Mouse (Mus musculus) neural tube, embryonic 11.5 days (tissue): Measurements from ENCODE around the gene Abhd10. TPM values are rescaled to one million over a fixed set of nuclear protein-coding genes. Genes with fewer than 3 reads are reported as not detected.

Experiments used
- ATAC-seq: fragments of 200-750 bp; cut with Nextera tagmentation; 2 replicates; pipeline ENCODE4 v1.8.0; 2017; ENCODE audit warnings: moderate number of reproducible peaks, mild to moderate bottlenecking, moderate TSS enrichment, moderate library complexity; ENCODE audit not compliant: insufficient read depth, low FRiP score, low TSS enrichment
- DNase-seq: peaks from one replicate; pipeline ENCODE4 v3.0.0-alpha.2; 2015; ENCODE audit warnings: low spot score
- H3K27ac ChIP-seq: fragments of 300-500 bp; sonication (generic); 2 replicates; pipeline ENCODE4 v1.5.1; 2014; ENCODE audit warnings: low read depth, mild to moderate bottlenecking, low read length
- H3K27me3 ChIP-seq: fragments of 300-500 bp; sonication (generic); 2 replicates; pipeline ENCODE4 v1.6.1; 2014; ENCODE audit warnings: mild to moderate bottlenecking, low read length, mixed read lengths; ENCODE audit not compliant: control insufficient read depth, insufficient read depth
- H3K36me3 ChIP-seq: fragments of 300-500 bp; sonication (generic); 2 replicates; pipeline ENCODE4 v1.6.1; 2014; ENCODE audit warnings: mild to moderate bottlenecking, low read length, moderate library complexity, mixed read lengths; ENCODE audit not compliant: control insufficient read depth, insufficient read depth
- H3K4me1 ChIP-seq: fragments of 300-500 bp; sonication (generic); 2 replicates; pipeline ENCODE4 v1.6.1; 2014; ENCODE audit warnings: low read length, mixed read lengths; ENCODE audit not compliant: control insufficient read depth, insufficient read depth
- H3K4me2 ChIP-seq: fragments of 300-500 bp; sonication (generic); 2 replicates; pipeline ENCODE4 v1.6.1; 2014; ENCODE audit warnings: low read depth, mild to moderate bottlenecking, moderate library complexity
- H3K4me3 ChIP-seq: fragments of 300-500 bp; sonication (generic); 2 replicates; pipeline ENCODE4 v1.5.1; 2014; ENCODE audit warnings: low read depth, low read length
- H3K9ac ChIP-seq: fragments of 300-500 bp; sonication (generic); 2 replicates; pipeline ENCODE4 v1.6.1; 2014; ENCODE audit warnings: mild to moderate bottlenecking, low read length
- H3K9me3 ChIP-seq: fragments of 300-500 bp; sonication (generic); 2 replicates; pipeline ENCODE4 v1.6.1; 2016; ENCODE audit warnings: low read length; ENCODE audit not compliant: control insufficient read depth
- WGBS: fragments of 180-500 bp; shearing (Covaris S2); extraction: QIAGEN DNeasy Blood & Tissue Kit; methylation state at CpG from one replicate; pipeline ENCODE4 v1.1.7; 2014; 5-methylcytosine and 5-hydroxymethylcytosine counted together
- polyA plus RNA-seq: library from polyadenylated mRNA; unstranded; fragments of >200 nt; fragmentation: Nextera tagmentation; extraction: Ambion mirVana; gene quantifications from 2 replicates; pipeline ENCODE4 v1.2.1, GENCODE M21; 2014

The Abhd10 gene
- polyA plus RNA-seq, 1 experiment from 2014 or later: 43.2 TPM

DNA sequence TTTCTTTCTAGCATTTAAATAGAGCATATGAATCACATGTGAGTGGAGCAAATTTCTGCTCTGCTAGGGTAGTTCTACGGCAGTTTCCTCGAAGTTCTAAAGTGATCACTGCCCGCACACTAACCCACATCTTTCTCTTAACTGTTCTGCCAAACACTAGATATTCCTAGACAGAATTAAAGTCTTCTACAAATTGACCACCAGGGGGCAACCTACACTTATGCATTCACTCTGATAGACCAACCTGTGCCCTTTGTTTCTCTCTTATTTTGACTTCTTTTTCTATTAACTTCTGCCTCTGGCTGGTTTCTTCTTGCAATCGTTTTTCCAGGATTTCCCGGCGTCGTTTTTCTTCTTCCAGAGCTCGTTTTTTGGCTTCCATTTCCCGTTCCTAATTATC is 14.1 kb upstream of the Abhd10 start:
- H3K4me2 ChIP-seq: no peak overlapping the region
- H3K9me3 ChIP-seq: no peaks in the 10 kb centered on the region
- no peak overlapping the region for H3K9ac ChIP-seq
- no peak overlapping the region for H3K4me3 ChIP-seq
- 48% methylated on average over 9 of the region's 9 CpGs for WGBS
- no peak overlapping the region for H3K27ac ChIP-seq
- peak; percentile 71; the same call in 1 of the 2 replicates for ATAC-seq
- peak; percentile 35 for DNase-seq
- H3K4me1 ChIP-seq: no peaks in the 10 kb centered on the region
- H3K27me3 ChIP-seq: no peaks in the 10 kb centered on the region
- H3K36me3 ChIP-seq: peaks cover under 1% of the 10 kb centered on the region; the same call in 1 of the 2 replicates

DNA sequence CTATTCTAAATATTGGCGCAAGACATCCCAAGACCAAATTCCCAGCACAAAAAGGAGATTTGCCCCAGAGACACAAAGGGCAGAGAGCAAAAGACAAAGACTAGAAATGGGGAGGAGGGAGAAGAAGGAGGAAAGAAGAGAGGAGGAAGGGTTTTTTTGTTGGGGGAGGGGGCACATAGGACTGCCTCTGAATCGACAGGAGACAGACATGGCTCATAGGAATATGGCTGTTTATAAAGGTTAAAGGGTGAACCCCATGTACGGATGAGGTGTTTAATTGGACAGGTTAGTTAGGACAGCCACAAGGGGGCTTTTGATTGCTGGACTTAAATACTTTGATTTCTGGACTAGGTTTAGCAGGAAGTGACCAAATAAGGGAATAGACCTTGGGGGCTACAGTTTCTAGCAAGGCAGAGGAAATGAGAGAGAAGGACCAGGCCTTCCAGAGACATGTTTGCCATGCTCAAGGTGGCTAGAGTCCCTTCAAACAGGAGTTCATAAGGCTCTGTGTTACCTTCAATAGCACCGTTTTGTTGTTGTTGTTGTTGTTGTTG is 913 bp upstream of the Abhd10 start:
- no peaks in the 10 kb centered on the region for H3K27me3 ChIP-seq
- 73% methylated on average over 4 of the region's 4 CpGs for WGBS
- no peak overlapping the region; the same call in 1 of the 2 replicates for H3K9ac ChIP-seq
- peaks cover 7% of the 10 kb centered on the region; the same call in 1 of the 2 replicates for H3K4me1 ChIP-seq
- no peak overlapping the region for H3K4me3 ChIP-seq
- ATAC-seq: 0 out of 2 replicates have a peak, but pooled peaks have one; percentile 24
- H3K4me2 ChIP-seq: no peak overlapping the region
- no peak overlapping the region; the same call in 1 of the 2 replicates for H3K27ac ChIP-seq
- DNase-seq: no peak
- no peaks in the 10 kb centered on the region; the same call in 1 of the 2 replicates for H3K36me3 ChIP-seq
- no peaks in the 10 kb centered on the region for H3K9me3 ChIP-seq

DNA sequence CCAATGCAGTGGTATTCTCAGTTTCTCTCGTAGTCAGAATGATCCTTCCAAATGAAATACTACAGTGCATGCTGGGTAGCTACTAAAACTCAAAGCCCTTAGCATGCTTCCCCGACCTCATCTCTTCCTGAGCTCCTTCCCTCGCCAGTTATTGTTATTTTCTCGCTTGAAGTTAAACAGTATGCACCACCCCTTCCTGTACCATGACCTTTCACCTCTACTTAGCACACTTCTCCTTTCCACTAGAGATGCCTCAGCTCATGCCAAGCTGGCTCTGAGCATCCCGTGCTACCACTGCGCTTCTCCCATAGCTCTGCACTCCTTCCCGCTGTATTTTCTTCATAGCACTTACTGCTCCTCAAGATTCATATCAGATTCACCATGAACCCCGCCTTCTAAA is 4.9 kb downstream of the Abhd10 start:
- 93% methylated on average over 8 of the region's 8 CpGs for WGBS
- no peaks in the 10 kb centered on the region for H3K27me3 ChIP-seq

DNA sequence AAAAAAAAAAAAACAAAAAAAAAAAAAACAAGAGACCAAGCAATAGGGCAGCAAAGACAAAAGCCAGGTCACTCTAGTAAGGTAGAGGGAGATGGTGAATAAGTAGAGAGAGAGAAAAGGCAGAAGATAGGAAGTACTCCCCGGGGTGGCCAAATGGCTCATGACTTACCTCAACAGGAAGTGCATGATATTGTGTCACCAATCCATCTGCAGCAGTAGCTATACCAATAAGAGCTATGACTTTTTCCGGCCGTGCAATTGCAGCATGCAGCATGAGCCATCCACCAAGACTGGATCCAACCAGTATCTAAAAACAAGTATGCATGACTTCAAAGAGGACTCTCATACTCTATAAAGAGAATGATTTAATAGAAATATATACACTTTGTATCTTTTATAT is 6.0 kb downstream of the Abhd10 start:
- H3K9me3 ChIP-seq: no peaks in the 10 kb centered on the region
- no peak overlapping the region for H3K4me2 ChIP-seq
- DNase-seq (no peak), ATAC-seq (no peak)
- H3K4me3 ChIP-seq: no peak overlapping the region
- peaks cover 2% of the 10 kb centered on the region; the same call in 1 of the 2 replicates for H3K36me3 ChIP-seq
- WGBS: 95% methylated on average over 3 of the region's 3 CpGs
- peaks cover 7% of the 10 kb centered on the region; the same call in 1 of the 2 replicates for H3K4me1 ChIP-seq
- H3K27me3 ChIP-seq: no peaks in the 10 kb centered on the region
- no peak overlapping the region for H3K27ac ChIP-seq
- no peak overlapping the region for H3K9ac ChIP-seq

More for the DNA sequence above, 4.9 kb downstream of the Abhd10 start:
- no peak overlapping the region for H3K27ac ChIP-seq
- DNase-seq (no peak), ATAC-seq (no peak)
- no peak overlapping the region for H3K4me3 ChIP-seq
- no peaks in the 10 kb centered on the region for H3K9me3 ChIP-seq
- H3K4me2 ChIP-seq: no peak overlapping the region
- H3K9ac ChIP-seq: no peak overlapping the region
- peaks cover 2% of the 10 kb centered on the region; the same call in 1 of the 2 replicates for H3K36me3 ChIP-seq
- peaks cover 7% of the 10 kb centered on the region; the same call in 1 of the 2 replicates for H3K4me1 ChIP-seq

DNA sequence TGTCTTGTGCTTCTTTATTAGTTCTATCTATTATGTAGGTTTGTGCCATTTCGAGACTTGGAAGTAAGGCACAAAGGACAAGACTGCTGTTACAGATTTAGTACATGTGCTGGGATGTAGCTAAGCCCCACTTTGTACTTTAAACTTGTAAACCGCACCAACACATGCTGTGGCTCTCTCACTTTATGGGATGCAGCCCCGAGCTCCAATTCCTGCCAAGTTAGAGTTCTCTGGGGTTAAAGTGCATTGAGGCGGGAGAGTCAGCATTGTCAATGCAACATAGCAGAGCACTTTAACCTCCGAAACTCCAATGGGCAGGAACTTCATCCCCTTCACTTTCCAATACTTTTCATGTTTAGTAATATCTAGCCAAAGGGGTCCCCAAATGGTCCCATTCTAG is 13.6 kb downstream of the Abhd10 start:
- Histone ChIP-seq H3K36me3 (no peaks in the 10 kb centered on the region; the same call in 1 of the 2 replicates), H3K9me3 (no peaks in the 10 kb centered on the region), H3K9ac (no peak overlapping the region), H3K4me2 (no peak overlapping the region), H3K27ac (no peak overlapping the region), H3K4me1 (0 out of 2 replicates have a peak, but pooled peaks cover 4% of the 10 kb centered on the region), H3K4me3 (no peak overlapping the region), H3K27me3 (no peaks in the 10 kb centered on the region)
- ATAC-seq: no peak
- DNase-seq: no peak
- WGBS: 82% methylated on average over 5 of the region's 5 CpGs

DNA sequence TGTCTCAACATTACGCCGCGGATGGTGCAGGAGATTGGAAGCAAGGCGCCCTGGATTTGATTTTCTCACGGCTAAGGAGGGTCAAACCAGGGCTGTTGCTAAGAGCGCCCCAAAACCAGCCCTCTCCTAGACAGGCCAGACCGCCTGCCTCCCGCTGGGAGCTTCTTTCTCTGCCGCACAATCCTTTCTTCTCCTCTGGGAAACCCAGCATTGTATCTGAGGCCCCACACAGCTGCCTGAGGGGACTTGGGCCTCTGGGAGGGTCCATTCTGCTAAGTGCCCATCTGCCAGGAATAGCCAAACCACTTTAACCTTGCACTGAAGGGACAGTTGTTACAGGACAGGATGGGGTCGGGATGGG is 18.0 kb downstream of the Abhd10 start:
- H3K9me3 ChIP-seq: no peaks in the 10 kb centered on the region
- H3K4me1 ChIP-seq: peaks cover 4% of the 10 kb centered on the region; the same call in 1 of the 2 replicates
- no peaks in the 10 kb centered on the region for H3K27me3 ChIP-seq
- WGBS: 1% methylated on average over 10 of the region's 10 CpGs
- 0 out of 2 replicates have a peak, but pooled peaks cover 4% of the 10 kb centered on the region for H3K36me3 ChIP-seq
- H3K4me3 ChIP-seq: peak overlapping the region; percentile 72
- peak overlapping the region; percentile 95 for H3K27ac ChIP-seq
- DNase-seq: peak; percentile 85
- peak overlapping the region; percentile 86 for H3K9ac ChIP-seq
- ATAC-seq: peak; percentile 87
- peak overlapping the region; percentile 57 for H3K4me2 ChIP-seq

DNA sequence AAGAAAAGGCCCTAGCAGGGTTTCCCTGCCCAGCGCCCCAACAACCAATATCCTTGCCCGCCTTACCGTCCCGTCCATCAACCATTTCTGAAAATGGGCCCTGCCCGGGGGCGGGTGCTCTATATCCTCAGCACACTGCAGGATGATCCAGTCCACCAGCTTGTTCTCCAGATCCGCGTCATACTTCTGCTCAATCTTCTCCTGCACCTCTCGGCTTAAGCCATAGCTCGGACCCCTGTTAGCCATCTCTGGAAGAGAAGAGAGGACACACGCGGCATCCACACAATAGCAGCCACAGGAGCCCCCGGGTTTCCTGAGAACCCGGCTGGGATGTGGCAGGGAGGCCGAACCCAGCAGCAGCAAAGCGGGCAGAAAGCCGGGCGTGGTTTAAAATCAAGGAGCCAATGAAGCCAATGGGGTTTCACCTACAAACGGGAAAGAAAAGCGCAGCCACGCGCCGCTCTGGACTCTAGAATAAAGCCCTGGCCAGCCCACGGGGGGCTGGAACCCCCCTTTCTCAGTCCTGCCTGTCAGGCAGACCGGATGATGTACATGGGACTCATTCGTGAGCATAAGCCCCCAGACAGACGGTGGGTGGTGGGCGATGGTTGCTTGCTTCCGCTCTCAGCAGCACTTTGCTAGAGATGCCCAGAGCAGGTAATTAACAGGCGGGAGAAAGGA is 18.6 kb downstream of the Abhd10 start, which contains the start of gene Tagln3:
Gene Tagln3 (minus strand): TSS at position 548 of the 681 bp plus-strand sequence.
- peak within 1 kb of the TSS; percentile 72 for H3K4me3 ChIP-seq
- peak within 1 kb of the TSS; percentile 57 for H3K4me2 ChIP-seq
- ATAC-seq (peak; percentile 90), DNase-seq (peak; percentile 87)
- H3K4me1 ChIP-seq: peaks cover 4% of the 10 kb centered on the region; the same call in 1 of the 2 replicates
- peak within 1 kb of the TSS; percentile 95 for H3K27ac ChIP-seq
- H3K36me3 ChIP-seq: 0 out of 2 replicates have a peak, but pooled peaks cover 7% of the 10 kb centered on the region
- no peaks in the 10 kb centered on the region for H3K9me3 ChIP-seq
- WGBS: under 1% methylated on average over 30 of the region's 30 CpGs
- no peaks in the 10 kb centered on the region for H3K27me3 ChIP-seq
- peak within 1 kb of the TSS; percentile 86 for H3K9ac ChIP-seq

DNA sequence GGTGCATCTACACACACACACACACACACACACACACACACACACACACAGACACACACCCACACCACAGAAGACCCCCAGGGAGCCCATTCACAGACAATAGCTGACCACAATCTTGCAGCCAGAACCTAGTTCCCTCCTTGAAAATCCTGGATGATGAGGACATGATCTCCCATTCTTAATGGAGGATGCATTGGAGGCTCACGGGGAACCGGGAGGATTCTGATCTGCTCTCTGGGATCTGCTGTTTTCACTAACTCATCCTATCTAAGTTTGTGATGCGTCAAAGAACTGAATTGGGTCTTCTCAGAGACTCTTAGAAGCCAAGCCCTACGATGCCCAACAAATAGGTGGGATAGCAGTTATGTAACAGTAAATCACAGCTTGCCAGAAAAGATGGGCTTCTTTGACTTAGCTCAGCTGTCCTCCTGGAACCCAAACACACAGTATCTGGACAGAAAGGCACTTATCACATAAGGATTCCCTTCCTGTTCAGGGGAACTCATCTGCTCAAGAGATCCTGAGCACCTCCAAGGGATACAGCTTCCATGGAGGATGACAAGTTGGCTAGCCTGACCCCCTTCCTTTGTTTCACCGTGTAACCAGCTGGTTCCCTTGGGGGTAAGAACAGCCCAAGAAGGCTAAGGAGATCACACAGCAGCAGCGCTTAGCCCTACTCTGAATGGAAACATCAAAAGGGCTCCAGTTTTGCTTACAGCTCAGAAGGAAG is 19.4 kb downstream of the Abhd10 start:
- 36% methylated on average over 6 of the region's 6 CpGs for WGBS
- Histone ChIP-seq H3K4me3 (peak overlapping the region; percentile 72), H3K27me3 (no peaks in the 10 kb centered on the region), H3K36me3 (peaks cover 13% of the 10 kb centered on the region), H3K4me1 (peaks cover 4% of the 10 kb centered on the region; the same call in 1 of the 2 replicates), H3K9me3 (no peaks in the 10 kb centered on the region), H3K4me2 (peak overlapping the region; percentile 57), H3K9ac (peak overlapping the region; percentile 86), H3K27ac (peak overlapping the region; percentile 95)
- DNase-seq: peak; percentile 53
- peak; percentile 28 for ATAC-seq
